Mouse (Mus musculus): ENCODE results near the gene Btbd11. TPM values are rescaled to one million over a fixed set of nuclear protein-coding genes. Genes with fewer than 3 reads are reported as not detected.

The Btbd11 gene
- polyA plus RNA-seq, 1 experiment from 2014 or later, result 10.0 TPM

- H3K27me3 ChIP-seq, result no peaks in the 10 kb centered on the region
- H3K4me2 ChIP-seq (replicated peaks), result no peak overlapping the region
- H3K4me3 ChIP-seq, result no peak overlapping the region
- no peak overlapping the region for H3K9ac ChIP-seq (replicated peaks)
- H3K9me3 ChIP-seq, result no peaks in the 10 kb centered on the region
- no peak for ATAC-seq (ENCODE audit: low FRiP score, low read depth)
- H3K4me1 ChIP-seq, result no peaks in the 10 kb centered on the region; the same call in 1 of the 2 replicates
- 8% methylated on average over 3 of the region's 3 CpGs for WGBS
- no peaks in the 10 kb centered on the region for H3K36me3 ChIP-seq
- no peak overlapping the region for H3K27ac ChIP-seq (replicated peaks)
These were observed 123.7 kb downstream of the Btbd11 start for GRCm38 (mm10) chr10:85510329-85510728.

GRCm38 (mm10) chr10:85512808-85513207, 126.2 kb downstream of the Btbd11 start:
- Histone ChIP-seq H3K36me3 (no peaks in the 10 kb centered on the region), H3K27ac (replicated peaks) (no peak overlapping the region), H3K4me1 (no peaks in the 10 kb centered on the region; the same call in 1 of the 2 replicates), H3K9me3 (no peaks in the 10 kb centered on the region), H3K4me2 (replicated peaks) (no peak overlapping the region), H3K9ac (replicated peaks) (no peak overlapping the region), H3K27me3 (no peaks in the 10 kb centered on the region), H3K4me3 (no peak overlapping the region)
- ATAC-seq (ENCODE audit: low FRiP score, low read depth), result no peak
- WGBS, result 83% methylated on average over 5 of the region's 5 CpGs

GRCm38 (mm10) chr10:85517223-85518110, 130.9 kb downstream of the Btbd11 start:
- Histone ChIP-seq H3K9me3 (no peaks in the 10 kb centered on the region), H3K9ac (replicated peaks) (no peak overlapping the region), H3K4me3 (no peak overlapping the region), H3K27ac (replicated peaks) (no peak overlapping the region), H3K27me3 (no peaks in the 10 kb centered on the region), H3K4me1 (no peaks in the 10 kb centered on the region; the same call in 1 of the 2 replicates), H3K36me3 (no peaks in the 10 kb centered on the region), H3K4me2 (replicated peaks) (no peak overlapping the region)
- no peak for ATAC-seq (ENCODE audit: low FRiP score, low read depth)
- 80% methylated on average over 13 of the region's 13 CpGs for WGBS

- no peak overlapping the region for H3K4me3 ChIP-seq
- 91% methylated on average over 6 of the region's 6 CpGs for WGBS
- H3K4me1 ChIP-seq, result no peaks in the 10 kb centered on the region; the same call in 1 of the 2 replicates
- no peak overlapping the region for H3K9ac ChIP-seq (replicated peaks)
- H3K4me2 ChIP-seq (replicated peaks), result no peak overlapping the region
- no peak overlapping the region for H3K27ac ChIP-seq (replicated peaks)
- H3K27me3 ChIP-seq, result no peaks in the 10 kb centered on the region
- no peak for ATAC-seq (ENCODE audit: low FRiP score, low read depth)
- no peaks in the 10 kb centered on the region for H3K36me3 ChIP-seq
- no peaks in the 10 kb centered on the region for H3K9me3 ChIP-seq
These were observed 131.4 kb downstream of the Btbd11 start for GRCm38 (mm10) chr10:85518111-85518409.

- H3K9ac ChIP-seq (replicated peaks), result no peak overlapping the region
- no peak for ATAC-seq (ENCODE audit: low FRiP score, low read depth)
- peaks cover 17% of the 10 kb centered on the region for H3K4me1 ChIP-seq
- no peaks in the 10 kb centered on the region for H3K27me3 ChIP-seq
- H3K4me3 ChIP-seq, result no peak overlapping the region
- H3K27ac ChIP-seq (replicated peaks), result no peak overlapping the region
- no peaks in the 10 kb centered on the region for H3K9me3 ChIP-seq
- 85% methylated on average over 7 of the region's 7 CpGs for WGBS
- no peaks in the 10 kb centered on the region for H3K36me3 ChIP-seq
- no peak overlapping the region for H3K4me2 ChIP-seq (replicated peaks)
These were observed 135.7 kb downstream of the Btbd11 start for GRCm38 (mm10) chr10:85522220-85522760.

- ATAC-seq (ENCODE audit: low FRiP score, low read depth), result peak; percentile 20
- Histone ChIP-seq H3K9me3 (no peaks in the 10 kb centered on the region), H3K27me3 (no peaks in the 10 kb centered on the region), H3K4me3 (no peak overlapping the region), H3K4me1 (peaks cover 17% of the 10 kb centered on the region), H3K4me2 (replicated peaks) (no peak overlapping the region), H3K27ac (replicated peaks) (no peak overlapping the region; the same call in 1 of the 2 replicates), H3K9ac (replicated peaks) (no peak overlapping the region), H3K36me3 (no peaks in the 10 kb centered on the region)
- WGBS, result 22% methylated on average over 7 of the region's 7 CpGs
These were observed 138.8 kb downstream of the Btbd11 start for GRCm38 (mm10) chr10:85525267-85526015.

GRCm38 (mm10) chr10:85526657-85527056, 140.0 kb downstream of the Btbd11 start:
- no peak overlapping the region for H3K27ac ChIP-seq (replicated peaks)

GRCm38 (mm10) chr10:85527722-85528121, 141.1 kb downstream of the Btbd11 start:
- Histone ChIP-seq H3K4me2 (replicated peaks) (no peak overlapping the region), H3K27me3 (no peaks in the 10 kb centered on the region), H3K4me1 (peaks cover 17% of the 10 kb centered on the region), H3K9me3 (no peaks in the 10 kb centered on the region), H3K36me3 (no peaks in the 10 kb centered on the region), H3K4me3 (no peak overlapping the region), H3K27ac (replicated peaks) (no peak overlapping the region), H3K9ac (replicated peaks) (no peak overlapping the region)
- no peak for ATAC-seq (ENCODE audit: low FRiP score, low read depth)
- 64% methylated on average over 4 of the region's 4 CpGs for WGBS

More at GRCm38 (mm10) chr10:85526657-85527056, 140.0 kb downstream of the Btbd11 start:
- 70% methylated on average over 2 of the region's 2 CpGs for WGBS
- no peak for ATAC-seq (ENCODE audit: low FRiP score, low read depth)
- H3K9ac ChIP-seq (replicated peaks), result no peak overlapping the region
- no peaks in the 10 kb centered on the region for H3K27me3 ChIP-seq
- H3K4me2 ChIP-seq (replicated peaks), result no peak overlapping the region
- no peaks in the 10 kb centered on the region for H3K9me3 ChIP-seq
- no peak overlapping the region for H3K4me3 ChIP-seq
- no peaks in the 10 kb centered on the region for H3K36me3 ChIP-seq
- H3K4me1 ChIP-seq, result peaks cover 17% of the 10 kb centered on the region

GRCm38 (mm10) chr10:85533192-85533710, 146.6 kb downstream of the Btbd11 start:
- Histone ChIP-seq H3K36me3 (no peaks in the 10 kb centered on the region), H3K9ac (replicated peaks) (no peak overlapping the region), H3K4me2 (replicated peaks) (no peak overlapping the region), H3K27ac (replicated peaks) (no peak overlapping the region), H3K4me3 (no peak overlapping the region), H3K9me3 (no peaks in the 10 kb centered on the region), H3K27me3 (0 out of 2 replicates have a peak, but pooled peaks cover 8% of the 10 kb centered on the region), H3K4me1 (peaks cover 4% of the 10 kb centered on the region; the same call in 1 of the 2 replicates)
- ATAC-seq (ENCODE audit: low FRiP score, low read depth), result no peak
- 37% methylated on average over 7 of the region's 7 CpGs for WGBS

- Histone ChIP-seq H3K4me1 (peaks cover 19% of the 10 kb centered on the region), H3K27ac (replicated peaks) (no peak overlapping the region), H3K36me3 (no peaks in the 10 kb centered on the region), H3K9me3 (no peaks in the 10 kb centered on the region), H3K4me2 (replicated peaks) (no peak overlapping the region), H3K4me3 (no peak overlapping the region), H3K27me3 (0 out of 2 replicates have a peak, but pooled peaks cover 8% of the 10 kb centered on the region), H3K9ac (replicated peaks) (no peak overlapping the region)
- 89% methylated on average over 11 of the region's 11 CpGs for WGBS
- no peak for ATAC-seq (ENCODE audit: low FRiP score, low read depth)
These were observed 151.6 kb downstream of the Btbd11 start for GRCm38 (mm10) chr10:85538051-85538753.

- WGBS, result 8% methylated on average over 8 of the region's 8 CpGs
- Histone ChIP-seq H3K36me3 (no peaks in the 10 kb centered on the region), H3K9ac (replicated peaks) (no peak overlapping the region), H3K27me3 (0 out of 2 replicates have a peak, but pooled peaks cover 5% of the 10 kb centered on the region), H3K4me1 (peaks cover 17% of the 10 kb centered on the region), H3K9me3 (no peaks in the 10 kb centered on the region), H3K4me3 (no peak overlapping the region), H3K27ac (replicated peaks) (peak overlapping the region; percentile 68), H3K4me2 (replicated peaks) (0 out of 2 replicates have a peak overlapping the region, but pooled peaks have one; percentile 9)
- ATAC-seq (ENCODE audit: low FRiP score, low read depth), result peak; percentile 75
These were observed 153.0 kb downstream of the Btbd11 start for GRCm38 (mm10) chr10:85539510-85540120.

All from midbrain, embryonic 12.5 days (tissue).